Mouse (Mus musculus) neural tube, embryonic 12.5 days (tissue): ENCODE results near the gene Tmem72. TPM values are rescaled to one million over a fixed set of nuclear protein-coding genes. Genes with fewer than 3 reads are reported as not detected.

Experiments used
- ATAC-seq: fragments of 200-750 bp; cut with Nextera tagmentation; 2 replicates; pipeline ENCODE4 v1.8.0; 2017; ENCODE audit warnings: low read depth, mild to moderate bottlenecking, moderate TSS enrichment, moderate library complexity; ENCODE audit not compliant: low FRiP score
- H3K27ac ChIP-seq: fragments of 300-500 bp; sonication (generic); 2 replicates; pipeline ENCODE4 v1.5.1; 2016
- H3K27me3 ChIP-seq: fragments of 300-500 bp; sonication (generic); replicated peaks from 2 replicates; pipeline ENCODE4 v1.6.1; 2016; ENCODE audit warnings: mild to moderate bottlenecking
- H3K36me3 ChIP-seq: fragments of 300-500 bp; sonication (generic); 2 replicates; pipeline ENCODE4 v1.6.1; 2016; ENCODE audit warnings: mild to moderate bottlenecking
- H3K4me1 ChIP-seq: fragments of 300-500 bp; sonication (generic); 2 replicates; pipeline ENCODE4 v1.6.1; 2016
- H3K4me2 ChIP-seq: fragments of 300-500 bp; sonication (generic); replicated peaks from 2 replicates; pipeline ENCODE4 v1.6.1; 2016; ENCODE audit warnings: mild to moderate bottlenecking
- H3K4me3 ChIP-seq: fragments of 300-500 bp; sonication (generic); 2 replicates; pipeline ENCODE4 v1.5.1; 2016
- H3K9ac ChIP-seq: fragments of 300-500 bp; sonication (generic); 2 replicates; pipeline ENCODE4 v1.6.1; 2016; ENCODE audit warnings: mild to moderate bottlenecking
- H3K9me3 ChIP-seq: fragments of 300-500 bp; sonication (generic); 2 replicates; pipeline ENCODE4 v1.6.1; 2016; ENCODE audit warnings: mild to moderate bottlenecking
- WGBS: fragments of 180-500 bp; shearing (Covaris S2); methylation state at CpG from one replicate; pipeline ENCODE4 v1.1.7; 2016; 5-methylcytosine and 5-hydroxymethylcytosine counted together
- polyA plus RNA-seq: library from polyadenylated mRNA; unstranded; fragments of >200 nt; fragmentation: Nextera tagmentation; extraction: Ambion mirVana; gene quantifications from 2 replicates; pipeline ENCODE4 v1.2.1, GENCODE M21; 2016

Gene Tmem72
- polyA plus RNA-seq, 1 experiment from 2014 or later, result 0.09 TPM

GRCm38 (mm10) chr6:116714576-116714975 lies 2.1 kb downstream of the Tmem72 start:
- no peaks in the 10 kb centered on the region for H3K4me1 ChIP-seq
- no peak overlapping the region for H3K9ac ChIP-seq
- no peaks in the 10 kb centered on the region for H3K27me3 ChIP-seq
- ATAC-seq, result no peak
- no peaks in the 10 kb centered on the region for H3K9me3 ChIP-seq
- WGBS, result 83% methylated on average over 5 of the region's 5 CpGs
- no peak overlapping the region for H3K4me3 ChIP-seq
- H3K27ac ChIP-seq, result no peak overlapping the region
- no peaks in the 10 kb centered on the region for H3K36me3 ChIP-seq
- H3K4me2 ChIP-seq, result no peak overlapping the region

- H3K4me3 ChIP-seq, result no peak overlapping the region
- no peaks in the 10 kb centered on the region for H3K27me3 ChIP-seq
- H3K9ac ChIP-seq, result no peak overlapping the region
- H3K4me2 ChIP-seq, result no peak overlapping the region
- H3K9me3 ChIP-seq, result no peaks in the 10 kb centered on the region
- WGBS, result 84% methylated on average over 3 of the region's 3 CpGs
- no peak overlapping the region for H3K27ac ChIP-seq
- no peaks in the 10 kb centered on the region for H3K4me1 ChIP-seq
- no peak for ATAC-seq
- no peaks in the 10 kb centered on the region for H3K36me3 ChIP-seq
These were observed 2.7 kb downstream of the Tmem72 start for GRCm38 (mm10) chr6:116713966-116714365.

- ATAC-seq, result no peak
- Histone ChIP-seq H3K36me3 (no peaks in the 10 kb centered on the region), H3K4me2 (no peak overlapping the region), H3K4me3 (no peak overlapping the region), H3K27me3 (no peaks in the 10 kb centered on the region), H3K27ac (no peak overlapping the region), H3K9me3 (no peaks in the 10 kb centered on the region), H3K4me1 (no peaks in the 10 kb centered on the region), H3K9ac (no peak overlapping the region)
- 91% methylated on average over 3 of the region's 3 CpGs for WGBS
These were observed 4.2 kb downstream of the Tmem72 start for GRCm38 (mm10) chr6:116712503-116712902.

GRCm38 (mm10) chr6:116712062-116712461 lies 4.7 kb downstream of the Tmem72 start:
- no peaks in the 10 kb centered on the region for H3K27me3 ChIP-seq
- H3K27ac ChIP-seq, result no peak overlapping the region
- no peaks in the 10 kb centered on the region for H3K36me3 ChIP-seq
- H3K4me2 ChIP-seq, result no peak overlapping the region
- WGBS, result 38% methylated on average over 5 of the region's 5 CpGs
- no peak for ATAC-seq
- H3K9ac ChIP-seq, result no peak overlapping the region
- H3K4me3 ChIP-seq, result no peak overlapping the region
- H3K4me1 ChIP-seq, result no peaks in the 10 kb centered on the region
- H3K9me3 ChIP-seq, result no peaks in the 10 kb centered on the region

GRCm38 (mm10) chr6:116704320-116704719 lies 12.4 kb downstream of the Tmem72 start:
- Histone ChIP-seq H3K27ac (no peak overlapping the region), H3K9me3 (no peaks in the 10 kb centered on the region), H3K36me3 (no peaks in the 10 kb centered on the region), H3K9ac (no peak overlapping the region), H3K4me1 (no peaks in the 10 kb centered on the region), H3K27me3 (no peaks in the 10 kb centered on the region), H3K4me2 (no peak overlapping the region), H3K4me3 (no peak overlapping the region)
- 70% methylated on average over 6 of the region's 6 CpGs for WGBS
- no peak for ATAC-seq

- Histone ChIP-seq H3K4me3 (no peak overlapping the region), H3K4me1 (no peaks in the 10 kb centered on the region), H3K27me3 (no peaks in the 10 kb centered on the region), H3K9me3 (no peaks in the 10 kb centered on the region), H3K36me3 (no peaks in the 10 kb centered on the region), H3K27ac (no peak overlapping the region), H3K4me2 (no peak overlapping the region), H3K9ac (no peak overlapping the region)
- no peak for ATAC-seq
These were observed 15.9 kb downstream of the Tmem72 start for GRCm38 (mm10) chr6:116700821-116701220.

- Histone ChIP-seq H3K4me2 (no peak overlapping the region), H3K4me1 (no peaks in the 10 kb centered on the region), H3K36me3 (no peaks in the 10 kb centered on the region), H3K27me3 (no peaks in the 10 kb centered on the region), H3K9ac (no peak overlapping the region), H3K27ac (no peak overlapping the region), H3K9me3 (no peaks in the 10 kb centered on the region), H3K4me3 (no peak overlapping the region)
- 91% methylated on average over 4 of the region's 4 CpGs for WGBS
- ATAC-seq, result no peak
These were observed 18.8 kb downstream of the Tmem72 start for GRCm38 (mm10) chr6:116697896-116698425.

- no peaks in the 10 kb centered on the region for H3K9me3 ChIP-seq
- no peaks in the 10 kb centered on the region for H3K4me1 ChIP-seq
- H3K27ac ChIP-seq, result no peak overlapping the region
- no peak overlapping the region for H3K4me3 ChIP-seq
- H3K4me2 ChIP-seq, result no peak overlapping the region
- WGBS, result 62% methylated on average over 2 of the region's 2 CpGs
- H3K9ac ChIP-seq, result no peak overlapping the region
- H3K36me3 ChIP-seq, result no peaks in the 10 kb centered on the region
- no peaks in the 10 kb centered on the region for H3K27me3 ChIP-seq
- no peak for ATAC-seq
These were observed 19.3 kb downstream of the Tmem72 start for GRCm38 (mm10) chr6:116697413-116697812.

GRCm38 (mm10) chr6:116694346-116694745 lies 22.4 kb downstream of the Tmem72 start:
- Histone ChIP-seq H3K9me3 (no peaks in the 10 kb centered on the region), H3K4me3 (no peak overlapping the region), H3K9ac (no peak overlapping the region), H3K4me2 (no peak overlapping the region), H3K27ac (no peak overlapping the region), H3K36me3 (no peaks in the 10 kb centered on the region), H3K27me3 (no peaks in the 10 kb centered on the region), H3K4me1 (no peaks in the 10 kb centered on the region)
- ATAC-seq, result no peak
- 81% methylated on average over 3 of the region's 3 CpGs for WGBS

- ATAC-seq, result no peak
- H3K9me3 ChIP-seq, result no peaks in the 10 kb centered on the region
- no peak overlapping the region for H3K9ac ChIP-seq
- H3K27ac ChIP-seq, result no peak overlapping the region
- no peaks in the 10 kb centered on the region for H3K36me3 ChIP-seq
- no peaks in the 10 kb centered on the region for H3K4me1 ChIP-seq
- WGBS, result 90% methylated on average over 4 of the region's 4 CpGs
- H3K27me3 ChIP-seq, result no peaks in the 10 kb centered on the region
- no peak overlapping the region for H3K4me2 ChIP-seq
- H3K4me3 ChIP-seq, result no peak overlapping the region
These were observed 23.1 kb downstream of the Tmem72 start for GRCm38 (mm10) chr6:116693639-116694038.

GRCm38 (mm10) chr6:116682317-116682716 lies 34.4 kb downstream of the Tmem72 start:
- Histone ChIP-seq H3K27me3 (0 out of 2 replicates have a peak, but pooled peaks cover 4% of the 10 kb centered on the region), H3K9ac (no peak overlapping the region), H3K36me3 (no peaks in the 10 kb centered on the region), H3K4me3 (no peak overlapping the region), H3K4me1 (no peaks in the 10 kb centered on the region), H3K4me2 (no peak overlapping the region), H3K27ac (no peak overlapping the region), H3K9me3 (no peaks in the 10 kb centered on the region)
- ATAC-seq, result no peak
- WGBS, result 59% methylated on average over 6 of the region's 6 CpGs

- ATAC-seq, result no peak
- 81% methylated on average over 5 of the region's 5 CpGs for WGBS
These were observed 37.0 kb downstream of the Tmem72 start for GRCm38 (mm10) chr6:116679563-116680288.

GRCm38 (mm10) chr6:116677321-116677720 lies 39.4 kb downstream of the Tmem72 start:
- Histone ChIP-seq H3K9me3 (no peaks in the 10 kb centered on the region), H3K9ac (no peak overlapping the region), H3K4me2 (no peak overlapping the region), H3K4me1 (peaks cover 11% of the 10 kb centered on the region; the same call in 1 of the 2 replicates), H3K36me3 (no peaks in the 10 kb centered on the region), H3K4me3 (no peak overlapping the region), H3K27me3 (0 out of 2 replicates have a peak, but pooled peaks cover 4% of the 10 kb centered on the region), H3K27ac (no peak overlapping the region)
- 63% methylated on average over 6 of the region's 6 CpGs for WGBS
- ATAC-seq, result no peak

More at GRCm38 (mm10) chr6:116679563-116680288, 37.0 kb downstream of the Tmem72 start:
- no peak overlapping the region for H3K27ac ChIP-seq
- no peaks in the 10 kb centered on the region for H3K36me3 ChIP-seq
- H3K9me3 ChIP-seq, result no peaks in the 10 kb centered on the region
- H3K4me1 ChIP-seq, result peaks cover 2% of the 10 kb centered on the region; the same call in 1 of the 2 replicates
- H3K4me2 ChIP-seq, result no peak overlapping the region
- 0 out of 2 replicates have a peak, but pooled peaks cover 4% of the 10 kb centered on the region for H3K27me3 ChIP-seq
- no peak overlapping the region for H3K9ac ChIP-seq
- no peak overlapping the region for H3K4me3 ChIP-seq
